Comparison of ENCODE assay signal across 24 mouse cellular contexts in genomic region chr16:19241539-19242025, GRCm38 (mm10).
"Had no signal": no experiment of that assay in that cellular context is flagged by ENCODE, and none has a peak within 500 bp of the region (broad histone marks: within the 10 kb centered on the region; RNA-seq: fewer than 3 reads in every experiment).

No protein-coding gene starts in this region.

- H3K27me3 ChIP-seq: intestine, embryonic 15.5 days; kidney, embryonic 15.5 days; limb, embryonic 12.5 days; limb, embryonic 15.5 days; midbrain, embryonic 12.5 days; midbrain, embryonic 15.5 days had no signal

- H3K9me3 ChIP-seq: intestine, embryonic 15.5 days; kidney, embryonic 15.5 days; limb, embryonic 15.5 days; midbrain, embryonic 15.5 days had no signal

- DNase-seq: kidney, adult 11 months; kidney, adult 8-10 months; kidney, postnatal 10 days; layer of hippocampus, postnatal 36 days; left cerebral cortex, postnatal 4 days; liver, postnatal 0 days; lung, embryonic 14.5 days; lung, postnatal 4 days; retina, postnatal 1 day; right cerebral cortex, postnatal 25 days; spleen, adult 18-20 months; thymus, adult 18-20 months; thymus, postnatal 36 days had no signal

- H3K4me3 ChIP-seq: intestine, embryonic 15.5 days; kidney, embryonic 15.5 days; left cerebral cortex, adult 2 months; limb, embryonic 12.5 days; limb, embryonic 15.5 days; midbrain, embryonic 12.5 days; midbrain, embryonic 15.5 days; myocyte had no signal

- H3K4me2 ChIP-seq: intestine, embryonic 15.5 days; kidney, embryonic 15.5 days; limb, embryonic 12.5 days; limb, embryonic 15.5 days; liver, embryonic 11.5 days; lung, embryonic 14.5 days; midbrain, embryonic 12.5 days; midbrain, embryonic 15.5 days had no signal

- H3K36me3 ChIP-seq: intestine, embryonic 15.5 days; kidney, embryonic 15.5 days; limb, embryonic 12.5 days; limb, embryonic 15.5 days; midbrain, embryonic 12.5 days; midbrain, embryonic 15.5 days had no signal

- ATAC-seq: intestine, embryonic 15.5 days; liver, postnatal 0 days; lung, postnatal 0 days; midbrain, embryonic 15.5 days had no signal

- H3K9ac ChIP-seq: intestine, embryonic 15.5 days; kidney, embryonic 15.5 days; limb, embryonic 12.5 days; limb, embryonic 15.5 days; liver, embryonic 14.5 days; liver, postnatal 0 days; lung, embryonic 14.5 days; midbrain, embryonic 12.5 days; midbrain, embryonic 15.5 days had no signal

- H3K4me1 ChIP-seq: intestine, embryonic 15.5 days; kidney, embryonic 15.5 days; limb, embryonic 12.5 days; limb, embryonic 15.5 days; midbrain, embryonic 12.5 days; midbrain, embryonic 15.5 days had no signal

- H3K27ac ChIP-seq: intestine, embryonic 15.5 days; kidney, embryonic 15.5 days; left cerebral cortex, adult 2 months; limb, embryonic 12.5 days; limb, embryonic 15.5 days; liver, embryonic 14.5 days; midbrain, embryonic 12.5 days; midbrain, embryonic 15.5 days had no signal
